Mouse (Mus musculus): ENCODE results near the gene Vmn2r120. TPM values are rescaled to one million over a fixed set of nuclear protein-coding genes. Genes with fewer than 3 reads are reported as not detected.

Gene Vmn2r120
- 0.01 TPM in 1 of 2 replicates, not detected in the other for polyA plus RNA-seq (2012; ENCODE audit: low replicate concordance)

GRCm38 (mm10) chr17:57545405-57545804, at the start of gene Vmn2r120:
Gene Vmn2r120 (minus strand): TSS chr17:57545505.

Other genes starting within 250 kb of the Vmn2r120 start
- 0.81 and 3.8 TPM in 2 replicates for gene Adgre1, start 186.8 kb downstream of the Vmn2r120 start, polyA plus RNA-seq (2012; ENCODE audit: low replicate concordance)
- not detected in 2 replicates for gene Gm21834, start 196.7 kb upstream of the Vmn2r120 start, polyA plus RNA-seq (2012; ENCODE audit: low replicate concordance)
- gene Cntnap5c, start 224.1 kb upstream of the Vmn2r120 start, polyA plus RNA-seq (2012; ENCODE audit: low replicate concordance): not detected in 2 replicates

Data from leukemia stem cell, adult 10-12 weeks (primary cell).